Mouse (Mus musculus): ENCODE data around the gene Mier2.

Gene Mier2

GRCm38 (mm10) chr10:79524433-79524832, 30.6 kb downstream of the Mier2 start:
- ATAC-seq (ENCODE audit: insufficient number of reproducible peaks, low FRiP score, low TSS enrichment), result no peak

- no peak for ATAC-seq (ENCODE audit: insufficient number of reproducible peaks, low FRiP score, low TSS enrichment)
Observed at GRCm38 (mm10) chr10:79506709-79507108, 48.3 kb downstream of the Mier2 start.

- ATAC-seq (ENCODE audit: insufficient number of reproducible peaks, low FRiP score, low TSS enrichment), result no peak
Observed at GRCm38 (mm10) chr10:79502830-79503644, 52.0 kb downstream of the Mier2 start.

- no peak for ATAC-seq (ENCODE audit: insufficient number of reproducible peaks, low FRiP score, low TSS enrichment)
Observed at GRCm38 (mm10) chr10:79496701-79497288, 58.2 kb downstream of the Mier2 start.

GRCm38 (mm10) chr10:79495886-79496285, 59.1 kb downstream of the Mier2 start:
- no peak for ATAC-seq (ENCODE audit: insufficient number of reproducible peaks, low FRiP score, low TSS enrichment)

All from cerebellum, adult (tissue).